Mouse (Mus musculus) hindbrain, embryonic 13.5 days (tissue): Measurements from ENCODE around the gene Apoc4. TPM values are rescaled to one million over a fixed set of nuclear protein-coding genes. Genes with fewer than 3 reads are reported as not detected.
"Not testable (repeated sequence)": the region's sequence is repeated elsewhere in the genome, so short reads cannot be mapped to it uniquely, and the experiment has no call there.

Source experiments
- ATAC-seq: fragments of 200-750 bp; cut with Nextera tagmentation; 2 replicates; pipeline ENCODE4 v1.8.0; 2017; ENCODE audit warnings: moderate TSS enrichment; ENCODE audit not compliant: low FRiP score
- H3K27ac ChIP-seq: fragments of 300-500 bp; sonication (generic); 2 replicates; pipeline ENCODE4 v1.5.1; 2015; ENCODE audit warnings: inconsistent platforms, mild to moderate bottlenecking, moderate library complexity
- H3K27me3 ChIP-seq: fragments of 300-500 bp; sonication (generic); 2 replicates; pipeline ENCODE4 v1.6.1; 2015; ENCODE audit warnings: mild to moderate bottlenecking, inconsistent platforms
- H3K36me3 ChIP-seq: fragments of 300-500 bp; sonication (generic); 2 replicates; pipeline ENCODE4 v1.6.1; 2015; ENCODE audit warnings: mild to moderate bottlenecking, inconsistent platforms
- H3K4me1 ChIP-seq: fragments of 300-500 bp; sonication (generic); replicated peaks from 2 replicates; pipeline ENCODE4 v1.6.1; 2015; ENCODE audit warnings: inconsistent platforms
- H3K4me2 ChIP-seq: fragments of 300-500 bp; sonication (generic); 2 replicates; pipeline ENCODE4 v1.6.1; 2015; ENCODE audit warnings: inconsistent platforms, mild to moderate bottlenecking, moderate library complexity
- H3K4me3 ChIP-seq: fragments of 300-500 bp; sonication (generic); 2 replicates; pipeline ENCODE4 v1.5.1; 2015; ENCODE audit warnings: mild to moderate bottlenecking, inconsistent platforms
- H3K9ac ChIP-seq: fragments of 300-500 bp; sonication (generic); 2 replicates; pipeline ENCODE4 v1.6.1; 2015; ENCODE audit warnings: mild to moderate bottlenecking, inconsistent platforms
- H3K9me3 ChIP-seq: fragments of 300-500 bp; sonication (generic); 2 replicates; pipeline ENCODE4 v1.6.1; 2016; ENCODE audit warnings: inconsistent platforms
- WGBS: fragments of 180-500 bp; shearing (Covaris S2); methylation state at CpG from one replicate; pipeline ENCODE4 v1.1.7; 2015; 5-methylcytosine and 5-hydroxymethylcytosine counted together
- polyA plus RNA-seq: library from polyadenylated mRNA; unstranded; fragments of >200 nt; fragmentation: Nextera tagmentation; extraction: Ambion mirVana; gene quantifications from 2 replicates; pipeline ENCODE4 v1.2.1, GENCODE M21; 2015

Apoc4 gene
- polyA plus RNA-seq, 1 experiment from 2014 or later: not detected

DNA sequence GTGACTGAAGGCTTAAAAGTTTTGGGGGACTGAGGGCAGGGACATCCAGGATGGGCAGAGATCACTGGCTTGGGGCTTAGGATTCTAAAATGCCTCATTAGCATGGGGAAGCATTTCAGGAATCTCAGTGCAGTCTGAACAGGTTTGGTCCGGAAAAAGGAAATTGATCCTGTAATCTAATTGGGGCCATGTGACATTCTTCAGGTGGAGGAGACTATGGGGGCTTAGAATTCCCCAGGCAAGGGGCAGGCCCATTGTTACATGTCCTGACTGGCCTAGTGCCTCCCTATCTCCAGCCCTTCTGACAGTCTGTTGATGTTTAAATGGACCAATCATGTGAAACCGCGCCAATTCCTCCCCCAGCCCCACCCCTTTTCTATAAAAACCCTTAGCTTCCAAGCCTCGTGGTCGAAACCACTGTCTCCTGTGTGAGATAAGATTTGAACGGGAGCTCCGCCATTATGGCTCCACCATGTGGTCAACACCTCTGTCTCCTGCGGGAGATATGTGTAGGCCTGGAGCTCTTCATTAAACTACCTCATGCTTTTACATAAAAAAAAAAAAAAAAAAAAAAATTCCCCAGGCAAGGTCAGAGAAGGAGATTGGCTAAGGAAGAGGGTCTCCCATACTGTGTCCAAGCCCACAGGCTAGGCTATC, 5.8 kb upstream of the Apoc4 start:
- not testable (repeated sequence) for H3K27ac ChIP-seq, H3K4me2 ChIP-seq, H3K27me3 ChIP-seq, H3K36me3 ChIP-seq, H3K9ac ChIP-seq, H3K9me3 ChIP-seq, ATAC-seq, H3K4me1 ChIP-seq, H3K4me3 ChIP-seq
- 73% methylated on average over 8 of the region's 8 CpGs for WGBS

DNA sequence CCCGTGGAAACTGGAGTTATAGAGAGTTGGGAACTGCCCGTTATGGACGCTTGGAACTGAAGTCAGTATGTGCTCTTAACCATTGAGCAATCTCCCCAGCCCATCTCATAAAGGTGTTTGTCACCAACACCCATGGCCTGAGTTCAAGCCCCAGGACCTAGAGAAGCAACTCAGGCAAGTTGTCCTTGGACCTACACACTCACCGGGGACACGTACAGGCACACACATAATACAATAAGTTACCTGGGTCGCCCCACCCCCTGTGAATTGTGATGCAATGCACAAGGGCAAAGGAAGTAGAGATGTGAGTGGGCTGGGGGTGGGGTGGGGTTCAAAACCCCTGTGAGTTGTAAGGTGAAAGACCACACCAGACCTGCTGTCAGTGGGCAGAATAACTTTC, 5.2 kb upstream of the Apoc4 start:
- Histone ChIP-seq H3K4me3 (no peak overlapping the region), H3K9me3 (no peaks in the 10 kb centered on the region), H3K27me3 (no peaks in the 10 kb centered on the region), H3K36me3 (no peaks in the 10 kb centered on the region), H3K9ac (no peak overlapping the region), H3K27ac (no peak overlapping the region), H3K4me1 (no peaks in the 10 kb centered on the region), H3K4me2 (no peak overlapping the region)
- ATAC-seq: no peak
- WGBS: 86% methylated on average over 6 of the region's 6 CpGs

DNA sequence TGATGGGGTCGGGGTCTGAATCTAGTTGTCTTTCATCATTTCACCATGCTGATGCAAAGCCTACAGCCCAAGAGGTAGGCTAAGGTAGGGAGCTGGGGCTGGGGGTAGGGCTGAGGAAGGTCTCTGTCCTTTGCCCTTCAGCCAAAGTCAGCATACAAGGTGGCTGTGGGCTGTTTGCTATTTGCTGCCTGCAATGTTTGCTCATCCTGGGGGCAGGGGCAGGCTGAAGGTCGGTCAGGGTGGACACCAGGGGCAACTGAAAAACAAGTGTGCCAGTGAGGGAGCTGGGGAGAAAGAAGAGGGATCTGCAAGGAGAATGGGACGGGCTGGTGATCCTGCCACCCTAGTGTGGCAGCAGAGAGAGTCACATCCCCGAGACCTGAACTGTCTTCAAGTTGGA, 4.1 kb upstream of the Apoc4 start:
- Histone ChIP-seq H3K4me2 (no peak overlapping the region), H3K4me3 (no peak overlapping the region), H3K27me3 (no peaks in the 10 kb centered on the region), H3K27ac (no peak overlapping the region), H3K36me3 (no peaks in the 10 kb centered on the region), H3K4me1 (no peaks in the 10 kb centered on the region), H3K9me3 (no peaks in the 10 kb centered on the region), H3K9ac (no peak overlapping the region)
- 68% methylated on average over 4 of the region's 4 CpGs for WGBS
- ATAC-seq: no peak

DNA sequence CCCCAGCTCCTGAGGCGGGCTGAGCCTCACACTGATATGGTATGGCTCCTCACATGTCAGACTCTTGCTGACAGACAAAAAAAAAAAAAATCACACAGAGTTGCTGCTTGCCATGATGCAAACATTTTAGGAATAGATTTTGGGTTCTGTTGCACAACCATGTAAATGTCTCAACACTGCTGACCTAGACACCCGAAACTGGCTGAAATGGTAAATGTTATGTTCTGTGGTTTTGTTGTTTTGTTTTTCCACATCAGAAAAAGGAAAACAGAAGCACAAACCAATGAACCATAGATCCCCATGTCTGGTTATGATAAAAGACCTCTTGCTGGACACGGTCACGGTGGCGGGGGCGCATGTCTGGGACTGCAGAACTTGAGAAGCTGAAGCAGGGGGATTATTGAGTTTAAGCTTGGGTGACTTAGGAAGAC, 2.5 kb upstream of the Apoc4 start:
- Histone ChIP-seq H3K27ac (no peak overlapping the region), H3K36me3 (no peaks in the 10 kb centered on the region), H3K27me3 (no peaks in the 10 kb centered on the region), H3K4me3 (no peak overlapping the region), H3K9me3 (no peaks in the 10 kb centered on the region), H3K4me2 (no peak overlapping the region), H3K4me1 (no peaks in the 10 kb centered on the region), H3K9ac (no peak overlapping the region)
- ATAC-seq: no peak
- WGBS: 91% methylated on average over 6 of the region's 6 CpGs

DNA sequence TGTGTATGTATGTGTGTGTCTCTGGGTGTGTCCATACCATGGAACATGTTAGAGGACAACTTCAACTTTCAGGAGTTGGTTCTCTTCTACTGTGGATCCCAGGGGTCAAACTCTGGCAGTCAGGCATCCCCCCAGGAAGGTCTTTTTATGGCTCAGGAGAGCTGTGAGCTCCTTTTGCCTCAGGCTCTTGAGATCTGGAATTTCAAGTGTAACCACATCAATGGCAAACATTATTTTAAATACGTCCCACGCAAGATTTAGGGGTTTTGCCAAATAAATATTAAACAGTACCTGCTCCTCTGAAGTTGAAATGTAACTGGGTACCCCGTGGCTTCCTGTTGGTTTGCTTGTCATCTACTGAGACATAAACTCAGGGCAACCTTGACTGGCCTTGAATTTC, 1.7 kb upstream of the Apoc4 start:
- Histone ChIP-seq H3K36me3 (no peaks in the 10 kb centered on the region), H3K4me1 (no peaks in the 10 kb centered on the region), H3K27ac (no peak overlapping the region), H3K9me3 (no peaks in the 10 kb centered on the region), H3K27me3 (no peaks in the 10 kb centered on the region), H3K4me3 (no peak overlapping the region), H3K9ac (no peak overlapping the region), H3K4me2 (no peak overlapping the region)
- ATAC-seq: no peak
- 92% methylated on average over 3 of the region's 3 CpGs for WGBS

DNA sequence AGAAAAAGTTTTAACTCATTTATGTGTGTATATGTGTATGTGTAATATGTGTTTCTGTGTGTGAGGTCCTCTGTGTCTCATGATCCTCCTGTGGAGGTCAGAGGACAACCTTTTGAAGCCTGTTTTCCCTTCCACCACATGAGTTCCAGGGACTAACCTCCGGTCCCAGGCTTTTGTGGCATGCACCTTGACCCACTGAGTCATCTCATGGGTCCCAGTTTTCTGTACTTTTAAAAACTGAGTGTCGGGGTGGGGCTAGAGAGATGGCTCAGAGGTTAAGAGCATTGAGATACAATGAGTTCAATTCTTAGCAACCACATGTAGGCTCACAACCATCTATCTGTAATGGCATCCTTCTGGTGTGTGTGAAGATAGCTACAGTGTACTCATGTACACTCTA, 577 bp downstream of the Apoc4 start:
- WGBS: 87% methylated on average over 2 of the region's 2 CpGs
- no peak overlapping the region for H3K27ac ChIP-seq
- H3K9ac ChIP-seq: no peak overlapping the region
- no peaks in the 10 kb centered on the region for H3K4me1 ChIP-seq
- ATAC-seq: no peak
- no peaks in the 10 kb centered on the region for H3K36me3 ChIP-seq
- H3K4me3 ChIP-seq: no peak overlapping the region
- H3K9me3 ChIP-seq: no peaks in the 10 kb centered on the region
- H3K4me2 ChIP-seq: no peak overlapping the region
- no peaks in the 10 kb centered on the region for H3K27me3 ChIP-seq

DNA sequence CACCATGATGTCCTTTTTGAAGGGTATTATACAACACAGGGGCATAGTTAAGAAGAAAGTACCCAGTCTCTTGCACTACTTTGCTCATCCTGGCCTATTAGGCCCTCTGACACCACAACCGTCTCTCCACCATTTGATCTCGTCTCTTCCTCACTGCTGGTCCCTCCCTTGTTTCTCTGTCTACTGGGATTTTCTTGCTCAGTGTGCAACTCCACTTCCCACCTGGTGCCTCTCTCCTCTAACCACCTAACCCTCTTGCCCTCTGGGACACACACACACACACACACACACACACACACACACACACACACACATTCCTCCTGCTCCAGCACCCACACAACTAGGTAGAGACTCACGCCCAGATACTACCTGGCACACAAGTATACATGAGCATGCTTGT, 2.4 kb downstream of the Apoc4 start:
- Histone ChIP-seq H3K27me3 (no peaks in the 10 kb centered on the region), H3K4me1 (no peaks in the 10 kb centered on the region), H3K4me3 (no peak overlapping the region), H3K27ac (no peak overlapping the region), H3K4me2 (no peak overlapping the region), H3K9me3 (no peaks in the 10 kb centered on the region), H3K36me3 (no peaks in the 10 kb centered on the region), H3K9ac (no peak overlapping the region)
- WGBS: 88% methylated on average over 3 of the region's 3 CpGs
- ATAC-seq: no peak

DNA sequence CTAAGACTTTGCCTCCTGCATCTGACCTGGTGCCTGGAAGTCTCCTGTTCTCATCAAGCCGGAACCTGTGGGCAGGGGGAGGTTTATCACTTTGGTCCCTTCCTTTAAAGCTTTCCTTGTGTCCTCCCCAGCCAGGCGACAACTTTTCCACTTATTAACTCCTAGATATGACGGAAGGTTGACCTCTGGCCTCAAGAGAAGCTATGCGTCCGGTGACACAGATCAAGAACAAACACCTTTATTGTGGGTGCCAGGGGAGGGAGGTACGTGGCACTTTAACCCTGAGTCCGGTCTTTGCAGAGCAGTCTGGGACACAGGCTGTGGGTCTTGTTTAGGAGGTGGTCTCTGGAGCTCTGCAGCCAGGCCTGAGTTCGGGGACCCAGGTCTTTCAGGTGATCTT, 3.4 kb downstream of the Apoc4 start, which contains the start of gene Apoc2:
Apoc2 (minus strand) TSS at position 70 of the 400 bp plus-strand sequence.
- 80% methylated on average over 8 of the region's 8 CpGs for WGBS
- H3K4me2 ChIP-seq: no peak within 1 kb of the TSS
- H3K4me3 ChIP-seq: no peak within 1 kb of the TSS
- H3K4me1 ChIP-seq: no peaks in the 10 kb centered on the region
- H3K27me3 ChIP-seq: no peaks in the 10 kb centered on the region
- H3K27ac ChIP-seq: no peak within 1 kb of the TSS
- H3K9me3 ChIP-seq: no peaks in the 10 kb centered on the region
- ATAC-seq: no peak
- no peak within 1 kb of the TSS for H3K9ac ChIP-seq
- H3K36me3 ChIP-seq: no peaks in the 10 kb centered on the region

DNA sequence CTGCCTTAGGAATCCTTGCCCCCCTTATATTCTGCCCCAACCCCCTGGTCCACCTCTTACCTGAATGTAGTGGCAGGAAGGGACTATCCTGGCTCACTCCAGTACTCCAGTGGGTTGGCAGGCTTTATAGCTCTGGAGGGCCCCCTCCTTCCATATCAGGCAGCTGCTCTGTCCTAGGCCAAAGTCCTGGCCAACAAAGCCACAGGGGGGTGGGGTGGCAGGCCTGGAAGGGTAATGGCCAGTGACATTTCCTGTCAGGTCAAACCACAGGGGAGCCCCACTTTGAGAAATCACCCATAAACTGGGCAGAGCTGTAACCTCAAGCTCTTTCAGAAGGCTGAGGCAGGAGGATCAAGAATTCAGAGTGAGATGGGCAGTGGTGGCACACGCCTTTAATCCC, 4.6 kb downstream of the Apoc4 start:
- Histone ChIP-seq H3K4me3 (no peak overlapping the region), H3K9ac (no peak overlapping the region), H3K4me2 (no peak overlapping the region), H3K4me1 (no peaks in the 10 kb centered on the region), H3K27me3 (no peaks in the 10 kb centered on the region), H3K27ac (no peak overlapping the region), H3K9me3 (no peaks in the 10 kb centered on the region), H3K36me3 (no peaks in the 10 kb centered on the region)
- 87% methylated on average over 1 of the region's 1 CpGs for WGBS
- ATAC-seq: no peak

DNA sequence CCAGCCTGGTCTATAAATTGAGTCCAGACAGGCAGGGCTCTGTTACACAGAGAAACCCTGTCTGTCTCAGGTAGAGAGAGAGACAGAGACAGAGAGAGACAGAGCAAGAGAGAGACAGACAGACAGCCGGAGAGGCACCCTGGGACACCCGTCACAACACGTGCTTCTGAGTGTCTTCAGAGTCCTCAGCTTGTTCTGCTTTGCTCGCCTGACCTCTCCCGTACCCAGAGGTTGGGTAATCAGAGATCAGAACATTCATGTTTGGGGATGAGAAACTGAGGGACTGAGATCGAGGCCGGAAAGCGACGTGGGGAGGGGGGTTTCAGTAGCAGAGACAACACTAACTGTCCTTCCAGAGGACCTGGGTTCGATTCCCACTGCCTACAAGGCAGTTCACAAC, 5.5 kb downstream of the Apoc4 start:
- no peak overlapping the region for H3K27ac ChIP-seq
- H3K4me3 ChIP-seq: no peak overlapping the region
- no peaks in the 10 kb centered on the region for H3K4me1 ChIP-seq
- no peaks in the 10 kb centered on the region for H3K36me3 ChIP-seq
- ATAC-seq: no peak
- WGBS: 88% methylated on average over 10 of the region's 10 CpGs
- no peaks in the 10 kb centered on the region for H3K27me3 ChIP-seq
- no peaks in the 10 kb centered on the region for H3K9me3 ChIP-seq
- no peak overlapping the region for H3K9ac ChIP-seq
- H3K4me2 ChIP-seq: no peak overlapping the region

DNA sequence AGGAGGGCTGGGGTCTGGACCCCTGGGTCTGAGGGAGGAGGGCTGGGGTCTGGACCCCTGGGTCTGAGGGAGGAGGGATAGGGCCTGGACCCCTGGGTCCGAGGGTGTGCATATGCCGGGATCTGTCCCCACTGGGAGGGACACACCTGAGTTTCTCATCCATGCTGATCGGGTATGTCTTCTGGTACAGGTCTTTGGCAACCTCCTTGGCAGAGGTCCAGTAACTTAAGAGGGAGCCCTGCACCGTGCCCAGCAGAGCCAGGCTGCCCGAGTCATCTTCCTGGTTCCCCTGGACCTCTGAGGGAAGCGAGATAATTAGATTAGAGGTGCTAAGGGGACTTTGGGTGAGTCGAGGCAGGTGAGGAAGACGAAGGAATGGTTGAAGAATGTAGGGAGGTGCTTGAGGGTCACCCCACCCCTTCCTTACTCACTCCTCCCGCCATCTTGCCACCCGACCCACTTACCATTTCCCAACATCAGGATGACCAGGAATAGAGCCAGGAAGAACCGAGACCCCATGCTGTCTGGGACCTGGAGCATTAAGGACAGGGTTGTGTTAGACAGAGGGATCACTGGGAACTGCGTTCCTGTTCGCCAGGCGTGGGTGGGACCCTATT, 8.1 kb downstream of the Apoc4 start:
- H3K4me2 ChIP-seq: no peak overlapping the region
- H3K9me3 ChIP-seq: no peaks in the 10 kb centered on the region
- 70% methylated on average over 14 of the region's 14 CpGs for WGBS
- no peaks in the 10 kb centered on the region for H3K36me3 ChIP-seq
- no peak overlapping the region for H3K27ac ChIP-seq
- ATAC-seq: no peak
- H3K9ac ChIP-seq: no peak overlapping the region
- peaks cover 6% of the 10 kb centered on the region; the same call in 1 of the 2 replicates for H3K4me1 ChIP-seq
- H3K27me3 ChIP-seq: no peaks in the 10 kb centered on the region
- H3K4me3 ChIP-seq: no peak overlapping the region

DNA sequence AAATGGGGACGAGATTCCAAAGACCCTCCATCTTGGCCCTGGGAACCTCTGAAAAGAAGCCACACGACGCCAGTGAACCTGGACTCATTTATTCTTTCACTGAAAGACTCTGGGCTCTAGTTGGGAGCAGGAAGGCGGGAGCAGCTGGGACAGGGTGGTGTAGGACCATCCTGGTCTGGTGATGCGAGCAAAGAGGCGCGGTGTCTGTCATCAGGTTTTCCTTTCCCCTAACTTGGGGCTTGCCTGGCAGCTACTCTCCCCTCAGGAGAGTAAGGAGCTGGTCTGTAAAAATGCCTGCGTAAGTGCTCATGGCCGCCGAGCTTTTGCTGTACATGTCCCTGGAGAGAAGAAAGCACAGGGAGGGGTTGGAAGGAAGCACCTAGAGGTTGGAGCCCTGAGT, 9.8 kb downstream of the Apoc4 start:
- Histone ChIP-seq H3K4me2 (no peak overlapping the region), H3K4me3 (no peak overlapping the region), H3K27ac (no peak overlapping the region), H3K9me3 (no peaks in the 10 kb centered on the region), H3K9ac (no peak overlapping the region), H3K27me3 (no peaks in the 10 kb centered on the region), H3K4me1 (peaks cover 6% of the 10 kb centered on the region; the same call in 1 of the 2 replicates), H3K36me3 (no peaks in the 10 kb centered on the region)
- no peak for ATAC-seq
- 67% methylated on average over 10 of the region's 10 CpGs for WGBS
